Mouse (Mus musculus) liver, postnatal 0 days (tissue): ENCODE data around the gene Tctex1d4. TPM values are rescaled to one million over a fixed set of nuclear protein-coding genes. Genes with fewer than 3 reads are reported as not detected.
A peak's percentile ranks its signal among the peaks of the same experiment; 100 is the strongest.

Source experiments
- ATAC-seq: fragments of 200-750 bp; cut with Nextera tagmentation; 2 replicates; pipeline ENCODE4 v1.8.0; 2017; ENCODE audit warnings: mild to moderate bottlenecking, moderate library complexity
- DNase-seq: peaks from one replicate; pipeline ENCODE4 v3.0.0-alpha.2; 2016
- H3K27ac ChIP-seq: fragments of 300-500 bp; sonication (generic); 2 replicates; pipeline ENCODE4 v1.5.1; 2014; ENCODE audit warnings: antibody characterized with exemption, moderate library complexity, mild to moderate bottlenecking, low read depth
- H3K27me3 ChIP-seq: fragments of 300-500 bp; sonication (generic); 2 replicates; pipeline ENCODE4 v1.6.1; 2014; ENCODE audit warnings: low read length, control low read depth, mixed read lengths; ENCODE audit not compliant: insufficient read depth
- H3K36me3 ChIP-seq: fragments of 300-500 bp; sonication (generic); replicated peaks from 2 replicates; pipeline ENCODE4 v1.6.1; 2014; ENCODE audit warnings: mild to moderate bottlenecking, control low read depth, low read length, moderate library complexity, mixed read lengths; ENCODE audit not compliant: insufficient read depth
- H3K4me1 ChIP-seq: fragments of 300-500 bp; sonication (generic); 2 replicates; pipeline ENCODE4 v1.6.1; 2014; ENCODE audit warnings: antibody characterized with exemption, mild to moderate bottlenecking, control low read depth; ENCODE audit not compliant: insufficient read depth
- H3K4me2 ChIP-seq: fragments of 300-500 bp; sonication (generic); 2 replicates; pipeline ENCODE4 v1.6.1; 2014; ENCODE audit warnings: low read depth, mild to moderate bottlenecking, low read length, moderate library complexity, mixed read lengths
- H3K4me3 ChIP-seq: fragments of 300-500 bp; sonication (generic); 2 replicates; pipeline ENCODE4 v1.5.1; 2014; ENCODE audit warnings: low read depth, low read length
- H3K9ac ChIP-seq: fragments of 300-500 bp; sonication (generic); replicated peaks from 2 replicates; pipeline ENCODE4 v1.6.1; 2014; ENCODE audit warnings: mild to moderate bottlenecking, moderate library complexity
- H3K9me3 ChIP-seq: fragments of 300-500 bp; sonication (generic); 2 replicates; pipeline ENCODE4 v1.6.1; 2016; ENCODE audit warnings: mild to moderate bottlenecking, control low read depth, low read length, mixed read lengths
- CTCF ChIP-seq: sonication (generic); IDR thresholded peaks from 2 replicates; pipeline ENCODE4 v1.5.1; 2016; ENCODE audit warnings: antibody characterized with exemption, low read depth
- EP300 ChIP-seq: IDR thresholded peaks from 2 replicates; pipeline ENCODE4 v1.6.1; 2016; ENCODE audit warnings: antibody characterized with exemption, low read depth, mild to moderate bottlenecking
- WGBS: fragments of 180-500 bp; shearing (Covaris S2); extraction: QIAGEN DNeasy Blood & Tissue Kit; methylation state at CpG from one replicate; pipeline ENCODE4 v1.1.7; 2014; ENCODE audit not compliant: insufficient replicate concordance; 5-methylcytosine and 5-hydroxymethylcytosine counted together
- polyA plus RNA-seq: library from polyadenylated mRNA; unstranded; fragments of >200 nt; fragmentation: Nextera tagmentation; extraction: Ambion mirVana; gene quantifications from 2 replicates; pipeline ENCODE4 v1.2.1, GENCODE M21; 2015

Tctex1d4 gene
- polyA plus RNA-seq, 1 experiment from 2014 or later: not detected

DNA sequence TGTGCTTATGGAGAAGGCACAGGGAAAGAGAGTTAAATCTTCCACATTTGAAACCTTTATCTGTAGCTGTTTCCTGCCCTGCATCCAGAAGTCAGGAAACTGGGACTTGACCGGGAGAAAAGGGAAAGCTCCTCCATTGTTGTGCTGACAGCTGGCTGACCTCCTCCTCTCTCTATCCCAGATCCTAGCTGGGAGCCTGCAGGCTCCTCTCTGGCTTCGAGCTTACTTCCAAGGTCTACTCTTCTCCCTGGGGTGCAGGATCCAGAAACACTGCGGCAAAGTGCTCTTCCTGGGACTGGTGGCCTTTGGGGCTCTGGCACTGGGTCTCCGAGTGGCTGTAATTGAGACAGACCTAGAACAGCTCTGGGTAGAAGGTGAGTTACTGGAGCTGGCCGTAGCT lies 29.9 kb upstream of the Tctex1d4 start:
- Histone ChIP-seq H3K4me1 (peaks cover 20% of the 10 kb centered on the region), H3K27ac (0 out of 2 replicates have a peak overlapping the region, but pooled peaks have one; percentile 29), H3K4me3 (peak overlapping the region; percentile 44; the same call in 1 of the 2 replicates), H3K9me3 (no peaks in the 10 kb centered on the region), H3K27me3 (peaks cover 13% of the 10 kb centered on the region), H3K4me2 (peak overlapping the region; percentile 72), H3K36me3 (no peaks in the 10 kb centered on the region), H3K9ac (no peak overlapping the region)
- no peak for TF ChIP-seq EP300
- TF ChIP-seq CTCF: no peak
- 26% methylated on average over 5 of the region's 5 CpGs for WGBS
- no peak for ATAC-seq
- no peak for DNase-seq

DNA sequence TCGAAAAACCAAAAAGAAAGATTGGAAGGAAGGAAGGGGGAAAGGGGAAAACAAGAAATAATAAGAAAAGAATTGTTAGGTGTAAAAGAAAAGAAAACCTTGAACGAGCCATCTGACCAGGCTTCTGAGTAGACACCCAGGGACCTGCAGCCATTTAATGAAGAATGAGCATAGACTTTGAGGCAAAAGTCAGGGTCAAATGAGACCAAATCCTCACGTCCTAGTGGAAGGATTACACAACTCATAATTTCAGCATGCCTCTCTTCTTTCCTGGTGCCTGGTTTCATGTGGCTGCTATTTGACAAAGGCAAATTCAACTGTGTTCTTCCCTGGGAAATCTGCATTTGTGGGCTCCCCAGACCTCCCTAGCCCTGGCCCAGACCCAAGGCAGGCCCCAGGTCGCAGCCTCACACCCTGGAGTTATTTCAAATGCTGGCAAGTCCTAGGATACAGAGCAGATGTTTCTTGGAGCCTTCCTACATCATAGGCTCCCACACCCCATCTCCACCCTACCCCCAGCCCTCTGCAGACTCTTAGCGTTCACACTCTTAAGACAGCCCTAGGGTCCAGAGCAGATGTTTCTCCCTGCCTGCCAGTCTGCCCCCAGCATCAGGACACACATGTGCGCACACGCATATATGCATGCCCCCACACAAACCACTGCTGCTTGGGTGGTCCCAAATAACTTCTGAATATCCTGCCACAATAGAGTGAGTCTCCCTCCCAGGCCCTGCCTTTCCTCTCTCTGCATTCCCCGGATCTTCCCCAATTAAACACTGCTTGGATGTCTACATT lies 28.4 kb upstream of the Tctex1d4 start:
- DNase-seq (no peak), ATAC-seq (no peak)
- WGBS: 59% methylated on average over 8 of the region's 8 CpGs
- peaks cover 20% of the 10 kb centered on the region for H3K4me1 ChIP-seq
- H3K36me3 ChIP-seq: no peaks in the 10 kb centered on the region
- no peak overlapping the region for H3K4me2 ChIP-seq
- no peak overlapping the region for H3K9ac ChIP-seq
- no peaks in the 10 kb centered on the region for H3K9me3 ChIP-seq
- no peak overlapping the region for H3K27ac ChIP-seq
- H3K4me3 ChIP-seq: no peak overlapping the region
- peaks cover 13% of the 10 kb centered on the region for H3K27me3 ChIP-seq
- no peak for TF ChIP-seq CTCF
- no peak for TF ChIP-seq EP300

DNA sequence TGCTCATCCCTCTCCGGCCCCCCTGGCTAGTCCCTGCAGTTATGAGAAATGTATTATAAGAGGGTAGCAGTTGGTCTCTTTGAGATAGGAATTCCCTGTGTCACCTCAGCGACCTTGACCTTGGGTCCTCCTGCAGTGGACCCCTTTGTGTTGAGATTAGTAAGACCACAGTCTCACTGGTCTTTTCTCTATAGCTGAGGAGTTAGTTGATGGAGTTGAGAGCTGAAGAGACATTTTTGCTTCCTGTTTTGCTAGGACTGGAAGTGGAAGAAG lies 27.9 kb upstream of the Tctex1d4 start:
- Histone ChIP-seq H3K4me1 (peaks cover 20% of the 10 kb centered on the region), H3K27me3 (peaks cover 13% of the 10 kb centered on the region), H3K9ac (no peak overlapping the region), H3K4me2 (no peak overlapping the region), H3K27ac (no peak overlapping the region), H3K4me3 (no peak overlapping the region), H3K9me3 (no peaks in the 10 kb centered on the region), H3K36me3 (no peaks in the 10 kb centered on the region)
- DNase-seq (no peak), ATAC-seq (no peak)
- WGBS: 77% methylated on average over 2 of the region's 2 CpGs
- TF ChIP-seq EP300 (no peak), CTCF (no peak)

DNA sequence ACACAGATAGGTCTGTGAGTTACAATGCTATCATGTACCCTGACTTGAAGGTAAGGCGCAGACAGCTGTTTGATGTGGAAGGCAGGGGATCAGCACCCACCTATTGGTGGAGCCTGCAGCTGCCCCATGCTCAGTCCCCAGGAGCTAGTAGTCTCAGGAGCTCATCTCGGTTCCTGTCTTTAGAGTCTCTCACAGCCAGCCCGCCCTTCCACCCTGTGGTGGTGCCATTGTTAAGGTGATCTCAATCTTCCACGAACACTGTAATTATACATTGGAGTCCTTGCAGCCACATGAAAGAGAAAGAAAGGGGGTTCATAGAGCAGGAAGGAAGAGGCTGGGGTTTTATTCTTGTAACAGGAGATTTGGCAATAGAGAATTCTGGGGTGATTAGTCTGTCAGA lies 26.6 kb upstream of the Tctex1d4 start:
- Histone ChIP-seq H3K4me2 (no peak overlapping the region), H3K9ac (no peak overlapping the region), H3K4me3 (no peak overlapping the region), H3K4me1 (peaks cover 20% of the 10 kb centered on the region), H3K27ac (no peak overlapping the region), H3K36me3 (no peaks in the 10 kb centered on the region), H3K9me3 (no peaks in the 10 kb centered on the region), H3K27me3 (peaks cover 13% of the 10 kb centered on the region)
- DNase-seq: no peak
- TF ChIP-seq CTCF (no peak), EP300 (no peak)
- WGBS: 66% methylated on average over 4 of the region's 4 CpGs
- no peak for ATAC-seq

DNA sequence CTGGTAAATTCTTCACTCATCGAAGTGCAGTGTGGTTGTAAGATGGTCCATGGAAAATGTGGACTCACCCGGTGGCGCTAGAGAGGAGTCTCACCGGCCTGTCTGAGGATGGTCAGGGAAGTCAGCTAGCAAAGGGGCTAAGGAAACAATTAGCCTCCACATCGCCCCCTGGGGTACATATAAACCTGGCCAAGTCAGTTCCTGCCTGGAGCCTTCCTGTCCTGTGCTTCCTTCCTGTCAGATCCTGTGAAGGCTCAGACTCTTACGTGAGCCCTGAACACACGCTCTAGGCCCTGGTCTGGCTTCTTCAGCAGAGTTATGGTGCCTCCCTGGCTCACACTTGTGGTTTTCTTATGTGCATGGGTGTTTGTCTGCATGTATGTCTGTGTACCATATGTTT lies 25.4 kb upstream of the Tctex1d4 start:
- no peak overlapping the region for H3K4me2 ChIP-seq
- H3K4me1 ChIP-seq: peaks cover 11% of the 10 kb centered on the region
- H3K9ac ChIP-seq: no peak overlapping the region
- H3K9me3 ChIP-seq: no peaks in the 10 kb centered on the region
- H3K36me3 ChIP-seq: no peaks in the 10 kb centered on the region
- H3K27ac ChIP-seq: no peak overlapping the region
- peak; percentile 56 for DNase-seq
- ATAC-seq: no peak
- H3K4me3 ChIP-seq: no peak overlapping the region
- WGBS: 41% methylated on average over 7 of the region's 7 CpGs
- no peak for TF ChIP-seq EP300
- TF ChIP-seq CTCF: peak; percentile 59
- H3K27me3 ChIP-seq: peaks cover 6% of the 10 kb centered on the region

DNA sequence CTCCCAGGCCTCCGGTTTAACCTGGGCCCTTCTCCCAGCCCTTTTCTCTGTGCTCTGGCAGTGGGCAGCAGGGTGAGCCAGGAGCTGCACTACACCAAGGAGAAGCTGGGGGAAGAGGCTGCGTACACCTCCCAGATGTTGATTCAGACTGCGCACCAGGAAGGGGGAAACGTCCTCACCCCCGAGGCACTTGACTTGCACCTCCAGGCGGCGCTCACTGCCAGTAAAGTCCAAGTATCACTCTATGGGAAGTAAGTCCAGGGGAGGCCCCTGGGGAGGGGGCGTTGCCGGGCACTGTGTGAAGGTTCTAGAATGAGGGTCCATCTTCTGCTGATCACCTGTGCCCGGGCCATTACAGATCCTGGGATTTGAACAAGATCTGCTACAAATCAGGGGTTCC lies 21.9 kb upstream of the Tctex1d4 start:
- ATAC-seq: no peak
- TF ChIP-seq CTCF (peak; percentile 19; the same call in 1 of the 2 replicates), EP300 (no peak)
- Histone ChIP-seq H3K27ac (no peak overlapping the region), H3K4me2 (no peak overlapping the region), H3K9ac (no peak overlapping the region), H3K9me3 (no peaks in the 10 kb centered on the region), H3K36me3 (no peaks in the 10 kb centered on the region), H3K4me1 (no peaks in the 10 kb centered on the region), H3K4me3 (no peak overlapping the region), H3K27me3 (no peaks in the 10 kb centered on the region)
- DNase-seq: no peak
- WGBS: 71% methylated on average over 10 of the region's 10 CpGs
